Mouse (Mus musculus): Measurements from ENCODE around the gene Rab43. TPM values are rescaled to one million over a fixed set of nuclear protein-coding genes. Genes with fewer than 3 reads are reported as not detected.

The Rab43 gene
- total RNA-seq, 2 experiments from 2014 or later, result 14.1 to 18.1 TPM

GRCm38 (mm10) chr6:87810713-87811669, 973 bp downstream of the Rab43 start:
- DNase-seq (ENCODE audit: low spot score in 2 of 2), result peak; percentile 36 to 64

GRCm38 (mm10) chr6:87810311-87810710, 1.7 kb downstream of the Rab43 start:
- no peak for DNase-seq (ENCODE audit: low spot score in 2 of 2)
- intact Hi-C loops (cut with DNase I), result no loop called here

More at GRCm38 (mm10) chr6:87810713-87811669, 973 bp downstream of the Rab43 start:
- intact Hi-C loops (cut with DNase I), result no loop called here

- no peak for DNase-seq (ENCODE audit: low spot score in 2 of 2)
- intact Hi-C loops (cut with DNase I), result no loop called here
Measured at GRCm38 (mm10) chr6:87809651-87810161, 2.3 kb downstream of the Rab43 start.

- DNase-seq (ENCODE audit: low spot score in 2 of 2), result no peak
- intact Hi-C loops (cut with DNase I), result no loop called here
Measured at GRCm38 (mm10) chr6:87809144-87809543, 2.8 kb downstream of the Rab43 start.

- no peak for DNase-seq (ENCODE audit: low spot score in 2 of 2)
- intact Hi-C loops (cut with DNase I), result no loop called here
Measured at GRCm38 (mm10) chr6:87808521-87808920, 3.4 kb downstream of the Rab43 start.

- intact Hi-C loops (cut with DNase I), result no loop called here
Measured at GRCm38 (mm10) chr6:87807735-87808440, 4.1 kb downstream of the Rab43 start.

GRCm38 (mm10) chr6:87806857-87807256, 5.1 kb downstream of the Rab43 start:
- DNase-seq (ENCODE audit: low spot score in 2 of 2), result no peak
- intact Hi-C loops (cut with DNase I), result no loop called here

More at GRCm38 (mm10) chr6:87807735-87808440, 4.1 kb downstream of the Rab43 start:
- no peak for DNase-seq (ENCODE audit: low spot score in 2 of 2)

GRCm38 (mm10) chr6:87806028-87806427, 5.9 kb downstream of the Rab43 start:
- DNase-seq (ENCODE audit: low spot score in 2 of 2), result no peak
- intact Hi-C loops (cut with DNase I), result no loop called here

- no peak for DNase-seq (ENCODE audit: low spot score in 2 of 2)
- intact Hi-C loops (cut with DNase I), result no loop called here
Measured at GRCm38 (mm10) chr6:87805448-87805847, 6.5 kb downstream of the Rab43 start.

GRCm38 (mm10) chr6:87804886-87805285, 7.1 kb downstream of the Rab43 start:
- intact Hi-C loops (cut with DNase I), result no loop called here
- DNase-seq (ENCODE audit: low spot score in 2 of 2), result no peak

GRCm38 (mm10) chr6:87804036-87804435, 7.9 kb downstream of the Rab43 start:
- intact Hi-C loops (cut with DNase I), result no loop called here
- DNase-seq (ENCODE audit: low spot score in 2 of 2), result no peak

- no peak for DNase-seq (ENCODE audit: low spot score in 2 of 2)
- intact Hi-C loops (cut with DNase I), result no loop called here
Measured at GRCm38 (mm10) chr6:87802462-87802861, 9.5 kb downstream of the Rab43 start.

- DNase-seq (ENCODE audit: low spot score in 2 of 2), result no peak
- intact Hi-C loops (cut with DNase I), result no loop called here
Measured at GRCm38 (mm10) chr6:87799576-87799975, 12.4 kb downstream of the Rab43 start.

GRCm38 (mm10) chr6:87797321-87797720, 14.6 kb downstream of the Rab43 start:
- DNase-seq (ENCODE audit: low spot score in 2 of 2), result no peak
- intact Hi-C loops (cut with DNase I), result no loop called here

GRCm38 (mm10) chr6:87796251-87796880, 15.6 kb downstream of the Rab43 start:
- DNase-seq (ENCODE audit: low spot score in 2 of 2), result no peak
- intact Hi-C loops (cut with DNase I), result no loop called here

- intact Hi-C loops (cut with DNase I), result no loop called here
Measured at GRCm38 (mm10) chr6:87795385-87796150, 16.4 kb downstream of the Rab43 start.

GRCm38 (mm10) chr6:87793821-87794510, 18.0 kb downstream of the Rab43 start:
- intact Hi-C loops (cut with DNase I), result no loop called here
- no peak for DNase-seq (ENCODE audit: low spot score in 2 of 2)

More at GRCm38 (mm10) chr6:87795385-87796150, 16.4 kb downstream of the Rab43 start:
- no peak for DNase-seq (ENCODE audit: low spot score in 2 of 2)

- intact Hi-C loops (cut with DNase I), result no loop called here
- no peak for DNase-seq (ENCODE audit: low spot score in 2 of 2)
Measured at GRCm38 (mm10) chr6:87791826-87792225, 20.1 kb downstream of the Rab43 start.

Measured in left cerebral cortex, postnatal 36 days (tissue).